Mouse (Mus musculus) heart, postnatal 36 days (tissue): Measurements from ENCODE around the gene Ifna16. TPM values are rescaled to one million over a fixed set of nuclear protein-coding genes. Genes with fewer than 3 reads are reported as not detected.
A peak's percentile ranks its signal among the peaks of the same experiment; 100 is the strongest.

Experiments used
- DNase-seq, 2 experiments: peaks; one replicate each; pipeline ENCODE4 v3.0.0; 2021 to 2022
- intact Hi-C: fragments of 180-260 bp; cut with DNase I; formaldehyde crosslinking; loops from one replicate; pipeline ENCODE4 v1.15.1; 2025
- total RNA-seq, 2 experiments: library from RNA; stranded (reverse); gene quantifications; 2 replicates each; pipeline ENCODE4 v1.2.3; 2021

The Ifna16 gene
- not detected for total RNA-seq

DNA sequence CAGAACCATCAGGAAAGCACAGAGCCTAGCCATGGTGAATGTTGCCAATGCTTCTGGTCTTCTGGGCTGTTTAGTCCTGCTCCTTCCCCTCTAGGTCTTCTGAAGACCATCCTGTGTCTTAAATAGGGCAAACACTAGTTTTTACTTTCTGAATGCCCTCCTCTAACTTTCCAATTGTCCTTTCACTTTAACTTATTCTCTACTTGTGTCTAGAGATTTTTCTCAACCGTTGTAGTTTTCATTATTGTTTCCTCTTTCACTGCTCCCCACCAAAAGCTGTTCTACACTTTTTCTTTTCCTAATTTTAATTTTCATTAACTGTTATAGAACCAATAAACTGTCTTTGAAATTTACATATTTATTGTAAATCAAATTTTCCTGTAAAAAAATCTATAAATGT lies at the start of gene Ifna16:
Ifna16 (minus strand) TSS at position 101 of the 400 bp plus-strand sequence.
- DNase-seq = no peak
- intact Hi-C loops = no loop called here

DNA sequence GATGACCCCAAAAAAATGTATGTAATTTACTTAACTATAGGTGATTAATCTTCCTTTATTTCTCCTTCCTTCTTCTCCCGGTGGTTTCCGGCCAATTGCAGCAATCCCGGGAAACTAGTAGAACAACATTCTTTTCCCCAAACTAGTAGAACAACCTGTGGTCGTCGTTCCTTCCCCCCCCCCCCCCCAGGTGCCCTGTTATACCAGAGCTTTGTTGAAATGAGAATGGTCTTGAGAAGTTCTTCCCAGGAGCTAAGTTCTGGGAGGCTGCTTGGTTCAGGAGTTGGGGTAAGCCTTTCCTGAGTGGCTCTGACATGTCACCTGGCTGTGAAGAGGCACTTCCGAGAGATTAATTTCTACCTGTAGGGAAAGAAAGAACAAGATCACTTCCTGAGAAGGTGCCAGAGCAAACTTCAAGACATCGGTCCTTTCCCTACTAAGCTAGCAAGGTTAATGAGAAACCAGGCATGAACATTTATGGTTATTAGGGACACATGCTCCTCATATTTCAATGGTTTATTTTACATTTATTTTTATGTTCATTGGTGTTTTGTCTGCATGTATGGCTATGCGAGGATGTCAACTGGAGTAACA lies 46.9 kb upstream of the Ifna16 start:
- intact Hi-C loops = no loop called here
- no peak for DNase-seq

DNA sequence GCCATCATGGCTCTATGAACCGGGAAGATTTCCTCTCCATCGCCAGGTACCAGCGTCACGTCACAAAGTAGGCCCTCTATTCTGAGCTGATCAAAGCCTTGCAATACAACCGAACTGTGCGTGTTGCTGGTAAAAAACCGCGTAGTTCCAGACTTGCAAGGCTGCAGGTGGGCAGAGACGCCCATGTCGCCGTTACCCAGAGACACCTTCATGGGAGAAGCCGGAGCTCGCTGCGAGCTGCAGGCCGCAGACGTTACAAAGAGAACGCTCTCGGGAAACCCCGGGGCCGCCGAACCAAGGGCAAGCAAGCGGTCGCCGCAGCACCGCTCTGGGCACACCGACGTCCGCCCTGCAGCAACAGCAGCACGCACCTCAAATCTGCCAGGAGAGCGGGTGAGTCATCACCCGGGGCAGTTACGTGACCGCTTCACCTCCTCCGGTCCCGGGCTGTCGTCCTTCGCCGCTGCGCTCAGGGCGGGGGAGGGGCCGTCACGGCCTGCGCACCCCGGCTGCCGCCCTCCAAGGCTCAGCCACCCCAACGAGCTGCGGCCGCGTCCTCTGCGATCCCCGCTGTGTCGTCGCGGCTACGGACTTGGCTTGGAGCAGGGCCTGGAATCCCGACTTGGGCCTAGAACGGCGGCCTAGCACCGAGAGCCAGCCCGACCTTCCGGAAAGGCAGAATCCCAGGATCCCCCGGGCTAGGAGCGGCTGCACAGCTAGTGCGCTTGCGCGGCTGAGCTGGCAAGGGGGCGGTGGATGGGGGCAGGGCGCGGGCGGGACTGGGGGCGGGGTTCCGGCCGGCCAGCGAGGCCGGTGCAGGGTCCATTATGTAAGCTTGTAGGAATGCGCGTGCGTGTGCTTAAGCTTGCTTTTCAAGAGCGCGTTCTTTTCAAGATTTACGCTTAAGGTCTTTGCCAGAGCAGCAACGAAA lies 45.3 kb upstream of the Ifna16 start, which contains the start of the genes Gm26566 and Klhl9:
Gm26566 (plus strand) TSS at position 15 of the 931 bp plus-strand sequence.
Klhl9 (minus strand) TSS at position 675 of the 931 bp plus-strand sequence.
- intact Hi-C loops = no loop called here
- peak; percentile 88 to 95 for DNase-seq

DNA sequence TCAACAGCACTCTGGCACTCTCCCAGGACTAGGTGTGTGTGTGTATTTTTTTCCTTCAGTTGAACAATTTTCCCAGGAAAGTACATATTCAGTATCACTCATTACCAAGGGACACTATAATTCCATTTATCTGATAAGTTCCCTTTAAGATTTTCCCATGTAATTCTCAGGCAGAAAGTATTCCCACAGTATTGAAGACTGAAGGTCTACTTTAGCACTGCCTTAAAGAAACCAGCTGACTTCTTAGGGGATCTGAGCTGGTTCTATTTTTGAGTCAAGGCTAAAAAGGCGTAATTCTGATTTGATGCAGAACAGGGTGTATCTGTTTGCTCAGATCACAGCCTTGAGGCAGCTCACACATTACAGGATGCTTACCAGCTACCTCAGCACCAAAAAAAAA lies 42.0 kb upstream of the Ifna16 start:
- intact Hi-C loops = no loop called here
- no peak for DNase-seq

DNA sequence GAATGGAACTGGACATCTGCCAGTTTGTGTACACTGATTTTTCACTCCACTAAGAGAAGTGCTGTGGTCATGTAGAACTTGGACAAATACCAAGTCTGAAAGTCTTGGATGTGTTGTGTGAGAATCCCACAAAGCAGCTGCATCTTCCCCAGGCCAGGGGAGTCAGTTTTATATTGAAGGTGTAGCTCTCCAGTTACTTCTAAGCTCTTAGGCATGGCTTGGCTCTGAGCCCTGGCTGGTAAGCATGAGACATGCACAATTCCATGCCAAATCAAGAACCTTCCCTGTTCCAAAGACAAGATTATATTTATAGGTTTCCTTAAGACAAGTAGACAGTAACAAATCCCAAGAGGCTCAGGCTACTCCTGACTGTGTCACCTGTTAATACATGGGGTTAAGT lies 38.3 kb upstream of the Ifna16 start:
- intact Hi-C loops = no loop called here
- DNase-seq = no peak

DNA sequence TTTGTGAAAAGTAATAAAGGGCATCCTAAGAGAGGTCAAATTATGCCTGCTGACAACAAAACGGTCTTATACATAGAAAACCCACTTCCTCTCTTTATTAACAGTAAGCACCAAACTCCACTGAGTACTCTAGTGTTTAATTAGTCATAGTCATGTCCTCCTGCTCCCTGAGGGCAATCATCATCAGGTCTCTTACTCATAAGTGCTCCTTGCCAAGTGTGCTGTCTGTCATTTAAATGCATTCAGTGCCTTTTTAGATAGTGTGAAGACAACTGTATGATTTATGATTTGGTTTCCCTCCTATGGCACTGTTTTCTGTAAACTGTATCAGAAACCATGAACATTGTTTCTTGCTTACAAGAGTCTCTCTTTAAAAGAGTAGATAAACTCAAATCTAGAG lies 37.6 kb upstream of the Ifna16 start:
- intact Hi-C loops = no loop called here
- no peak for DNase-seq

DNA sequence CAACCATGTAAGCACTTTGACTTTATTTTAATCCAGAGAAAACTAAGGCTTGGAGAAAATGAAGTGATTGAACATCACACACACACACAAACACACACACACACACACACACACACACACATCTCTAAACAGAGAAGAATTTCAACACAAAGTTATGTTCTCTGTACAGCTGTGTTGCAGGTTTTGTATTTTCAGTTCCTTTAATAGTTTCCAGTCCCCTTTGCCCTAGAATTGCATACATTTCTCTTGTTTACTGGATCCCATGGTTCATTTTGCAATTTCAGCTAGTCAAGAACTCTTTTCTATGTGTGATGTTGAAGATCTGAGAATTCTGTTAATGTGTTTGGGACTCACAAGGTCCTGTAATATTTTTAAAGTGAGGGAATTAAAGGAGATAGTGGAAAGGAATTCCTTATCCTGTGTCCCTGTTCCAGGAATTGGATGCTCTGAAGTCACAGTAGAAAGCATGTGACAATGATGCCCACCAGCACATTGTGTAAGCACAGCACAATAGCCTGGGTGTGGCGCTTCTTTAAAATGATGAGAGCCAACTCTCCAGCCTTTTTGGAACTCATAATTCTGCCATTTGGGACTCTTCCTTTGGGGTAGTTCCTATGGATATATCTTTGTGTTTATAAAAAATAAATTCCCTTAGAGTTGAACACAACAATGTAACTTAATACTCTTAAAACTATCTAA lies 30.6 kb upstream of the Ifna16 start:
- DNase-seq = no peak
- intact Hi-C loops = no loop called here

DNA sequence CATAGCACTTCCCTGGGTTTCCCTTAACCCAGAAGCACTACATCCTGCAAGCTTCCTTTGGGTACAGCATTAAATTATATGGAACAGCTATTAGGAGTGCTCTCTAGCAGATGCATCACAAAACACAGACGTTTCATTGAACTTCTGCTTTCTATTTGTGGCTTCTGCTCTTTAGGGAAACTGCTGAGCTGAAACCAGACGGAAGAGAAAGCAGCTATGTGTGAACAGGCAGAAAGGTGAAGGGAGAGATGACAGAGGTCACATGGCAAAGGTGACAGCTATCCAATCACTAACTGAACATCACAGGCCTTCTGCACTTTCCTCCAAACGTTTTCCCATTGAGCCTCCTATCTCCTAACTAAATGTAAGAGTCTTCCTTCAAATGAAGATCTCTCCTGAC lies 29.2 kb upstream of the Ifna16 start:
- intact Hi-C loops = no loop called here
- DNase-seq = no peak

DNA sequence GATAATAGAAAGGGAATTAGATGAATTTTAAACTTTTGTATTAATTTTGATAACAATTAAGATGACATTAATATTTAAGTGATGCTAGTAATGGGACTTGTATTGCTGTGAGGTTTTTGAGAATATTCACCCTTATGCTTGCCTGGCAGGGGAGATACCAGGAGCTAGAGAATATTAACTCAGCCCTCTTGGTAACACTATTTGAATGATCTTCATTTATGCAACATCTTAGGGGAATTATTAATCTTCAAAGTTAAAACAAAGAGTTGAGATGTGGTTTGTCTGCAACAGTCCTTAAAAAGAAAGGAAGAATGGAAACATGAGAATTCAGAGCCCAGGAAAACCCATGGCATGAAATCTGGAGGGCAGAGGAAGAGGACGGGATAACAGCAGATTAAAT lies 22.6 kb upstream of the Ifna16 start:
- no peak for DNase-seq
- intact Hi-C loops = no loop called here

DNA sequence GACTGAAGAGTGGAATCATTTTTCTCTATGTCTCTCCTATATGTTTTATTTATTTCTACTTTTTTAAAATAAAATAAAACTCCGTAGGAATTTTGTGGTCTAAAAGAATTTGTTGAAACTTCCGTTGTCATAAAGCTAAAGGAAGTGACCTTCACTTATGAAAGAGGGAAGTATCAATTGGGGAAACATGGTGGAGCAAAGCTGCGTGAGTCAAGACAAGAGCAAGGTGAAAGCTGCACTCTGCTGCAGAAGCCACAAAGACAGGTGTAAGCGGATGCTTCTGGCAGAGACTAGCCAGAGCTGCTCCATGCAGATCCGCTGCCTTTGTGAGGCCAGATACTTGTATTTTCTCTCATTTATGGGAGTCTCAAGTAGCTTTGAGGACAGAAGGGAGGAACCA lies 22.1 kb upstream of the Ifna16 start:
- DNase-seq = no peak
- intact Hi-C loops = no loop called here

DNA sequence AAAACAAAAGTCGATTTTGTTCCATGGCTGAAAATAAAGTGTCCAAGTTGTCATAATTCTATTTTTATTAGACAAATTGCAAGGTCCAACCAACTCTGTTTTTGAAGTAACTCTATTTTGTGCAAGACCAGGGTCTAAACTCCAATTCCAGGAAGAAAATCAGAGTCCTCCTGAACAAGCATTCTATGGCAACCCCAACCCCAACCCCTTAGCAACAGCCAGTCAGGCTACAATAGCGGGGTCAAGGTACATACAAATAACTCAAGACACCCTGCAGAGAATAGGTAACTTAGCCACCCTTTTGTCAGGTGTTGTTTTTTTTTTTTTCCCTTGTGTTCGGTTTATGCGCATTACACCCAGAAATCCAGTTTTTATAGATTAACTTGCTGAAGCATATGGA lies 21.0 kb upstream of the Ifna16 start:
- no peak for DNase-seq
- intact Hi-C loops = no loop called here

DNA sequence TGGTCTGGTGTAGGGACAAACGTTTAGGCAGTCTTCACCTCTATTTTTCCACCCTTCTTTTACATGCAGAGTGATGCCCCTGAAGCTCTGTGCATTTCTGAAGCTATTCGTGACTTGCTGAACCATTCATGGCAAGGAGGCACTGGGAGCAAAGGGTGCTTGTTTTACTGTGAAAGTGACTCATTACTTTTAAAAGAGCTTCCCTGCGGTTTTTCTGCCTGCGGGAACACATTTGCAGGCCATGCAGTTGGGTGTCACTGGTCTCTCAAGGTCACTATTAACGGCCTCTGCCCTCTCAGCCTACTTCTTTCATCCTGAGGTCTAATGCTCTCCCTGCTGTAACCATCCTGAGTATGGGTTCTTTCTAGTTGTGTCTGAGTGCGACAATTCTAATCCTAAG lies 20.4 kb upstream of the Ifna16 start:
- DNase-seq = no peak
- intact Hi-C loops = no loop called here

DNA sequence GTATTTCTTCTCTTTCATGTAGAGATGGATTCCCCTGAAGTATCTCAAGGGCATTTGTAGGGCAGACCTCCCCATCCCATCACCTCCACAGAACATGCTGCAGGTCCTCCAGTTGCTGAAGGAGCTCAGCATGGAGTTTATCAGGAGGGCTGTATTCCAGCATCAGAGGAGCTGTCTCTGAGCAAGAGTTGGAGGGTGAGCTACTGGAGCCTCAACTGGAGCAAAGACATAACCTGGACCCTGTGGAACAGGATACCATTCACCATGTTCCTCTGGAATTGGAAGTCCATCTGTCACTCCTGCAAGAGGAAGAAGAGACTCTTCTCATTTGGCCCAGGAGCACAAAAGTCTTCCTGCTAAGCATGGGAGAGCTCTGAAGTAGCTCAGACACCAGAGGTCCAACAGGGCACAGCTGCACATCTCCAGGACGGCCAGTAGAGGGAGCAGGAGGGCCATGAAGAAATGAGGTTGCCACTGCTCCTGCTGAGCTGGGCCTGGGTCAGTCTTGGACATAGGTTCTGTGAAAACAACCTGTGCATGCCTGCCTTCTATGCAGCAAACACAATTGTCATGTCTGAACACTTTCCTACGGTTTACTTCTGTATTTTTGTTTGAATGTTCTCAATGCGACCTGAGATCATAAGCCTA lies 19.6 kb upstream of the Ifna16 start:
- DNase-seq = peak; percentile 78 to 80
- intact Hi-C loops = loop anchor here (1.0 kb wide), 1 partner anchor 31 kb away; no protein-coding TSS in a partner anchor

DNA sequence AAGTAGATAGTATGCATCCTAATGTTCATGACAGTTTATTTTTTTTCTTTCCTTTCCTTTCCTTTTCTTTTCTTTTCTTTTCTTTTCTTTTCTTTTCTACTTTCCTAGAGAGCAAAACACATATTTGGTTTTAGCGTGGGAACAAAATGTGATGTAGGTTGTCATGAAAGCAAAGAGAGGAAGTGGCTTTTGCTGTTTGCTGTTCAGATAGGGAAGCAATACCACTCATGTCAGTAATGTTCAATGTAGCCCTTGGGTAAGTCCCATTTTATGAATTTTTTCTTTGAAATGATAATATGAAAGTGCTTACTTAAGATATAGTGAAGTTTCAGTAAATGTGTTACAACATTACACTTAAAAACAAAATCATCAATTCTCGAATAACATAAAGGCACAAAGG lies 16.7 kb upstream of the Ifna16 start:
- intact Hi-C loops = no loop called here
- no peak for DNase-seq

DNA sequence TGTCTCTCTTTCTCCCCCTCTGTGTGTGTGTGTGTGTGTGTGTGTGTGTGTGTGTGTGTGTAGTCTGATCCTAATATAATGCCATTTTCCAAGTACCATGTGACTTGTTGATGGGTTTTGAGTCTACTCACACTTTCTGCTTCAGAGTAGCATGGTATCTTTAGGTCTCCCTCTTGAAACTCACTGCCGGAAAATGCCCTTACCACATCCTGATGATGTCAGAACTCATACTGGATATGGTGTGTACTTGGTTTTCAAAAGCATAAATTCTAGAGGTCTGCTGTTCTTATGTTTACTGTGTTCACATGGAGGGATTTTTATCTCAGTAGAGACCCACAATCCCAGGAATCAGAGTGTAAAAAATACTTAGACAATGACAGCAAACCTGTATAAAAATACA lies 15.8 kb upstream of the Ifna16 start:
- DNase-seq = no peak
- intact Hi-C loops = no loop called here

DNA sequence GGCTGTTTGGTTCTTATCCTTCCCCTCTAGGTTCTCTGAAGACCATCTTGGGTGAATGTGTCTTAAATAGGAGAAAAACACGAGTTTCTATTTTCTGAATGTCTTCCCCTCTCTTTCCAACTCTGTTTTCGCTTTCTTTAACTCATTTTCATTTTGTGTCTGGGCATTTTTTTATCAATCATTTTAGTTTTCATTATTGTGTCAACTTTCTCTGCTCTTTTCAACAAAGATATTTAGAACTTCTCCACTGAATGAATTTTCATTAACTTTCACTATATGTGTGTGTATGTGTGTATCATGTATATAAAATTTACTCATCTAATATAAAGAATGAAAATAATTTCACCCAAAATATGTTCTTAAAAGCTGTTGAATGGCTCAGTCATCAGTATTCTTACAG lies 14.5 kb upstream of the Ifna16 start, which contains the start of gene Ifnab:
Ifnab (minus strand) TSS at position 101 of the 400 bp plus-strand sequence.
- DNase-seq = no peak
- intact Hi-C loops = no loop called here

DNA sequence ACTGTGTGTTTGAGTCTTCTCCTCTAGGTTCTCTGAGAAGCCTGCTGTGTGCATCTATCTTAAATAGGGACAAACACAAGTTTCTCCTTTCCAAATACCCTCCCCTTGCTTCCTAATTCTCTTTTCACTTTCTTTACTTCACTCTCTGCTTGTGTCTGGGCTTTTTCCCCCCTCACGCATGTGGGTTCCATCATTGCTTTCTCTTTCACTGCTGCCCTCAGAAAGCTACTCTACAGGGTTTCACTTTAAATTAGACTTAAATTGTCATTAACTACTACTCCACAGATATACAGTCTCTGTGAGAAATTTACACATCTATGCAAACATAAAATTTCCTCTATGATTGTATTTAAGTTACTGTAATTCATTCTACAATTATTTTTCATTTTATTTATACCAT lies 7.1 kb upstream of the Ifna16 start, which contains the start of gene Ifna2:
Ifna2 (minus strand) TSS at position 101 of the 400 bp plus-strand sequence.
- intact Hi-C loops = loop anchor here (5.0 kb wide), 1 partner anchor 138 kb away; no protein-coding TSS in a partner anchor

DNA sequence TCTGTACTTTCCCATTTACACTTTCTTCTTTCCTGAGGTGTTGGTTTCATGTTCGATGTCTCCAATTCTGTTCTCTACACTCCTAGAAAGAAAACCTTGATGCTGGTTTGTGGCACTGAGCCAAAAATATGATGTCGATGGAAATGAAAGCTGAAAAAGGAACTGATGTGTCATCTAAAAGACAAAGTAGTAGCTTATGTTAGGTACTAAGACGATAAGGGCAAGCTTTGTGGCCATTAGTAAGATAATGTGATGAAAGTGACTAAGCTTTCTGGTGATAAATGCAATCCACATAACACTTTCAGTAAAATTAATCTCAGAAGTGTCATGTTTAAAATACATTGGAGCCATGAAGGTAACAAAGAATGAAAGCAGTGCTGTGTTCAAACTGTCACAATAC lies 4.6 kb upstream of the Ifna16 start:
- DNase-seq = no peak
- intact Hi-C loops = loop anchor here (5.0 kb wide), 1 partner anchor 141 kb away; no protein-coding TSS in a partner anchor

More for the DNA sequence above, 7.1 kb upstream of the Ifna16 start, which contains the start of gene Ifna2:
- no peak for DNase-seq

DNA sequence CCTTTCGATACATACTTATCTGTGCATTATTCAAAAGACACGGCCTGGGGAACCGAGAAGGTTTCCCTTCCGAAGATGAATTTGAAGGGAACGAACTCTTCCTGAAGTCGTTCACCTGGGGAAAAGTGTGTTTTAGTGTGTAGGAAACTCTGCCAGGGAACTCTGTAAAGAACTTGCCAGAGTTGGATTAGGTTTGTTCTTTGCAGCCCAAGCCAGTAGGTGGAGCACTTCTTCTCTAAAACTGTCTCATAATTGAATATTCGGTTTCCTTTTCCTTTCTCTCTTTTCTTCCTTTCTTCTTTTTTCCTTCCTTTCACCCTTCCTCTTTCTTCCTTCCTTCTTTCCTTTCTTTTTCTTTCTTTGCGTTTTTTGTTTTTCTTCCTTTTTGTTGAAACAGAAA lies 3.6 kb upstream of the Ifna16 start:
- intact Hi-C loops = loop anchor here (5.0 kb wide), 1 partner anchor 142 kb away; no protein-coding TSS in a partner anchor
- peak in 1 of 2 experiments; percentile 20 for DNase-seq

DNA sequence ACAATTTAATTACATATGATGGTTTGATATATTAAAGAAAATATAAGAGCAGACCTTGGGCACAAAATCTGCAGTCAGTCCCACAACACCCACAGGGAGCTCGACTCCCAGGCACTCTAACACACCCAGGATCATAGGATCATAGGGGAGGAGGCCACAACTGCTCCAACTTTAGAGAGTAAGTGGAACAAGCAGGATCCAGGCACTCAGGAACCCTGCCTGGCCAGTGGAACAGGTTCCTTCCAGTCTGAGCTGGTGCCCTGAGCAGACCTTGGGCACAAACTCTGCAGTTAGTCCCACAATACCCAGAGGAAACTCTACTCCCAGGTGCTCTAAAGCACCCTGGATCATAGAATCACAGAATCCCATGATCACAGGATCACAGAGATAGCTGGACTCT lies 21.3 kb downstream of the Ifna16 start:
- DNase-seq = no peak
- intact Hi-C loops = no loop called here
